Mouse (Mus musculus): ENCODE results near the gene Lpp. TPM values are rescaled to one million over a fixed set of nuclear protein-coding genes. Genes with fewer than 3 reads are reported as not detected.

Gene Lpp
- polyA plus RNA-seq, 1 experiment from 2014 or later: 42.6 TPM

GRCm38 (mm10) chr16:24846141-24846540 lies 452.8 kb downstream of the Lpp start:
- no peak overlapping the region for H3K27ac ChIP-seq
- peaks cover 24% of the 10 kb centered on the region for H3K4me1 ChIP-seq (replicated peaks)
- no peaks in the 10 kb centered on the region for H3K9me3 ChIP-seq (replicated peaks)
- H3K4me2 ChIP-seq: no peak overlapping the region
- 95% methylated on average over 1 of the region's 1 CpGs for WGBS
- no peak overlapping the region for H3K9ac ChIP-seq
- no peak overlapping the region for H3K4me3 ChIP-seq
- no peaks in the 10 kb centered on the region for H3K27me3 ChIP-seq
- no peak for ATAC-seq (replicated peaks; ENCODE audit: insufficient number of reproducible peaks, insufficient read depth, low FRiP score, low read depth)
- H3K36me3 ChIP-seq: no peaks in the 10 kb centered on the region

DNA sequence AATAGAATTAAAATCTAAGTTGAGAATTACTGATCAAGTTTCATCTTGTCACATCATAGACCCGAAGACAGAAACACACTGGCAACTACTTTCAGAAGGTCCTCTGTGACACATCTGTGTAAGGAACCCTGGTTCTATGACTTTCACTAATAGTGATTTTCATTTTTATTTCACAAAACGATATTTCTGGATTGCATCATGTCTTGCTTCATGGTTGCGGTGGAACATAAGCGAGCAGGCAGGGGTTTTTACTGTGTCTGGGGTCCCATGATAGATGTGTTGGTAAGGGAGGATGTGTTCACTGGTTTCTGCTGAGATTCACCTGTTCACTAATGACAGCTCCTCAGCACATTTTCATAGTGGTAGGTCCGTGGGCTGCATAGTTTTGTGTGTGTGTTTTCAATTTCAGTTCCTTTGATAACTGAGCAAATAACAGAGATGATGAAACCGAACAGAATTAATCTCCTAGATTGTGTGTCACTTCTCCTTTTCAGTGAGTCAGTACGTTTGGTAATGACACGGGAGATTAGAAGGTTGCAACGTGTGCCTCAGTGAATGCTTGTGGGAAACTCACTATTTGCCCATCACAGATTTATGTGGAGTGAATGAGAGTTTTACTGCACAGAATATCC lies 466.3 kb downstream of the Lpp start:
- H3K4me3 ChIP-seq: no peak overlapping the region
- no peaks in the 10 kb centered on the region for H3K27me3 ChIP-seq
- 81% methylated on average over 9 of the region's 9 CpGs for WGBS
- no peaks in the 10 kb centered on the region for H3K9me3 ChIP-seq (replicated peaks)
- no peak for ATAC-seq (replicated peaks; ENCODE audit: insufficient number of reproducible peaks, insufficient read depth, low FRiP score, low read depth)
- H3K4me1 ChIP-seq (replicated peaks): no peaks in the 10 kb centered on the region
- H3K36me3 ChIP-seq: no peaks in the 10 kb centered on the region
- no peak overlapping the region for H3K9ac ChIP-seq
- no peak overlapping the region for H3K27ac ChIP-seq
- H3K4me2 ChIP-seq: no peak overlapping the region

DNA sequence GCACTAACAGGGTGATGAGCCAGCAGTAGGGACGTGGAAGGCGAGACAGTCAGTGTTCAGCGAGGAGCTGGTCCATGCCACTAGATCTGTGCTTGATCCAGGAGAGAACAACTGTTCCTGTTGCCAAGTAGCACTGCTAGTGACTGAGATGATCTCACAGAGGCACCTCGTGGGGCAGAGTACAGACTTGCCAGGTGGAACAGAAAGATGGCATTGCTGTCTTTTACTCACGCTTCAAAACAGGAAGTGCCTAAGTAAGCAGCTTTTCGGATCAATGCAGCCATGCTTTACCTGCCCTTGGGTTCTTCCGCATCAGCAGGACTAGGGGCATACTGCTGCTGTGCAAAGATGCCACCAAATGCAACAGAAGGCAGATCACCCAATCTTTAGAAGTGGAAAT lies 467.1 kb downstream of the Lpp start:
- no peak for ATAC-seq (replicated peaks; ENCODE audit: insufficient number of reproducible peaks, insufficient read depth, low FRiP score, low read depth)
- H3K4me3 ChIP-seq: no peak overlapping the region
- H3K4me1 ChIP-seq (replicated peaks): no peaks in the 10 kb centered on the region
- H3K36me3 ChIP-seq: no peaks in the 10 kb centered on the region
- no peak overlapping the region for H3K27ac ChIP-seq
- 76% methylated on average over 7 of the region's 7 CpGs for WGBS
- H3K9ac ChIP-seq: no peak overlapping the region
- no peaks in the 10 kb centered on the region for H3K27me3 ChIP-seq
- H3K9me3 ChIP-seq (replicated peaks): no peaks in the 10 kb centered on the region
- H3K4me2 ChIP-seq: no peak overlapping the region

DNA sequence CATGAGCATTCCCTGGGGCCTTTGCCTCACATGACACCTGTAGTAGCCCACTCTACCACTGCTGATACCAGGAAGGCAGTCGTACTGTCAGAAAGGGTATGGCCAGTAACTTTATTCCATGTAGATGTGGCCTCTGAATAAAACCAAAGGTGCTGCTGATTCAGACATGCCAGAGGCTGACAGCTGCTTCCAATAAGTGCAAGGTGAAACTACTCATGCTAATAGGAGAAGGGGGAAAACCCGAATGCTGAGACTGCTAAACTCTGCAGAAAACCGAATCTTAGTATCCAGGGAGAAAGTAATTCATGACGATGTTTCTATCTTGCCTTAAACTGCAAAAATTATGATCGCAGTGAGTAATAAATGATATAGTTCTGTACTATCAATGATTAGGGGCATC lies 468.1 kb downstream of the Lpp start:
- Histone ChIP-seq H3K4me3 (no peak overlapping the region), H3K4me1 (replicated peaks) (no peaks in the 10 kb centered on the region), H3K36me3 (no peaks in the 10 kb centered on the region), H3K27me3 (no peaks in the 10 kb centered on the region), H3K9ac (no peak overlapping the region), H3K4me2 (no peak overlapping the region), H3K9me3 (replicated peaks) (no peaks in the 10 kb centered on the region), H3K27ac (no peak overlapping the region)
- 85% methylated on average over 5 of the region's 5 CpGs for WGBS
- no peak for ATAC-seq (replicated peaks; ENCODE audit: insufficient number of reproducible peaks, insufficient read depth, low FRiP score, low read depth)

GRCm38 (mm10) chr16:24874235-24874634 lies 480.9 kb downstream of the Lpp start:
- H3K9ac ChIP-seq: no peak overlapping the region

DNA sequence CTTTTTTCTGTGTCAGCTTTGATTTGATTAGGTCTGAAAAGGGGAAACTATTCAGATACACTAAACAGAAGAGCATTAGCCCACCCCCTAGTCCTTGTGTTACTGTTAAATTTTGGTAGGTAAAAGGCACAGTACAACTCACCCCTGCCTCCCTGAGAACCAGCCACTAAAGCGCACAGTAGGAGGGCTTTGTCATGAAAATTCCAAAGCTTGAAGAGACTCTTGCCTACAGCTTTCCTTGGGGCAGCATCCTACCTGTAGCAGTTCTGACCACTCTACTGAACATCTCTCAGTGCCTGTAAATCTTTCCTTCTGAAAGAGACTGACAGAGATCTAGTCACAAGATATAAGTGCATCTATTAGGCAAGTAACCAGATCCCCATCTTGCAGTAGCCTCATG lies 482.4 kb downstream of the Lpp start:
- H3K27ac ChIP-seq: no peak overlapping the region
- no peak for ATAC-seq (replicated peaks; ENCODE audit: insufficient number of reproducible peaks, insufficient read depth, low FRiP score, low read depth)
- peaks cover 5% of the 10 kb centered on the region for H3K36me3 ChIP-seq

More at GRCm38 (mm10) chr16:24874235-24874634, 480.9 kb downstream of the Lpp start:
- 59% methylated on average over 4 of the region's 4 CpGs for WGBS
- no peaks in the 10 kb centered on the region for H3K27me3 ChIP-seq
- ATAC-seq (replicated peaks; ENCODE audit: insufficient number of reproducible peaks, insufficient read depth, low FRiP score, low read depth): no peak
- peaks cover 5% of the 10 kb centered on the region for H3K36me3 ChIP-seq
- H3K27ac ChIP-seq: no peak overlapping the region
- H3K4me1 ChIP-seq (replicated peaks): peaks cover 7% of the 10 kb centered on the region
- H3K9me3 ChIP-seq (replicated peaks): peaks cover 10% of the 10 kb centered on the region
- H3K4me2 ChIP-seq: no peak overlapping the region
- no peak overlapping the region for H3K4me3 ChIP-seq

DNA sequence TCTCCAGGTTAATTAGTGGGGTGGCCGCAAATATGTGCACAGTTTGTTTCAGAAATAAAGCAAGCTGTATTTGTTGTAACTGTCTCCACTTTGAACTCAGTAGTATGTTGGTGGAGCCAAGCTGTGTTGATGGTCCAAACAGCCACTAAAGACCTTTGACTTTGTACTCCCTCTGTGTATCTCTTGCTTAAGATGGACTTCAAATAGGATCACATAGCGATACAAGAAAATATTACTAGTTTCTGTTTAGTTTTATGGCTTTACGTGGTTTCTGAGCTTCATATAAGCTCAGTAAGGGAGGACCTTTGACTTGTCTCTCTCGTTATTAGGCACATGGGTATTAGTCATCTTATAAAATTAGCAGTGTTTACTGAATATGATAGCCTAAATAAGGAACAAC lies 485.7 kb downstream of the Lpp start:
- Histone ChIP-seq H3K4me2 (no peak overlapping the region), H3K4me3 (no peak overlapping the region), H3K36me3 (no peaks in the 10 kb centered on the region), H3K27ac (no peak overlapping the region), H3K27me3 (no peaks in the 10 kb centered on the region), H3K4me1 (replicated peaks) (peaks cover 14% of the 10 kb centered on the region), H3K9ac (no peak overlapping the region), H3K9me3 (replicated peaks) (no peaks in the 10 kb centered on the region)
- no peak for ATAC-seq (replicated peaks; ENCODE audit: insufficient number of reproducible peaks, insufficient read depth, low FRiP score, low read depth)
- WGBS: 78% methylated on average over 4 of the region's 4 CpGs

More for the DNA sequence above, 482.4 kb downstream of the Lpp start:
- Histone ChIP-seq H3K4me3 (no peak overlapping the region), H3K9ac (no peak overlapping the region), H3K4me2 (no peak overlapping the region), H3K9me3 (replicated peaks) (peaks cover 10% of the 10 kb centered on the region), H3K4me1 (replicated peaks) (peaks cover 11% of the 10 kb centered on the region), H3K27me3 (no peaks in the 10 kb centered on the region)
- WGBS: 96% methylated on average over 1 of the region's 1 CpGs

- Histone ChIP-seq H3K36me3 (no peaks in the 10 kb centered on the region), H3K4me2 (no peak overlapping the region), H3K4me3 (no peak overlapping the region), H3K9me3 (replicated peaks) (no peaks in the 10 kb centered on the region), H3K9ac (no peak overlapping the region), H3K27ac (no peak overlapping the region), H3K27me3 (no peaks in the 10 kb centered on the region), H3K4me1 (replicated peaks) (peaks cover 14% of the 10 kb centered on the region)
- no peak for ATAC-seq (replicated peaks; ENCODE audit: insufficient number of reproducible peaks, insufficient read depth, low FRiP score, low read depth)
- WGBS: 51% methylated on average over 8 of the region's 8 CpGs
Measured at GRCm38 (mm10) chr16:24880698-24881097, 487.4 kb downstream of the Lpp start.

- H3K9me3 ChIP-seq (replicated peaks): no peaks in the 10 kb centered on the region
- peaks cover 25% of the 10 kb centered on the region for H3K4me1 ChIP-seq (replicated peaks)
- H3K27me3 ChIP-seq: no peaks in the 10 kb centered on the region
- H3K36me3 ChIP-seq: no peaks in the 10 kb centered on the region
- H3K27ac ChIP-seq: no peak overlapping the region
- H3K9ac ChIP-seq: no peak overlapping the region
- 81% methylated on average over 3 of the region's 3 CpGs for WGBS
- no peak overlapping the region for H3K4me3 ChIP-seq
- no peak for ATAC-seq (replicated peaks; ENCODE audit: insufficient number of reproducible peaks, insufficient read depth, low FRiP score, low read depth)
- H3K4me2 ChIP-seq: no peak overlapping the region
Measured at GRCm38 (mm10) chr16:24881981-24882775, 488.9 kb downstream of the Lpp start.

GRCm38 (mm10) chr16:24884017-24884416 lies 490.7 kb downstream of the Lpp start:
- ATAC-seq (replicated peaks; ENCODE audit: insufficient number of reproducible peaks, insufficient read depth, low FRiP score, low read depth): no peak
- Histone ChIP-seq H3K9ac (no peak overlapping the region), H3K9me3 (replicated peaks) (no peaks in the 10 kb centered on the region), H3K4me3 (no peak overlapping the region), H3K4me1 (replicated peaks) (peaks cover 21% of the 10 kb centered on the region), H3K27me3 (no peaks in the 10 kb centered on the region), H3K27ac (no peak overlapping the region), H3K4me2 (no peak overlapping the region), H3K36me3 (no peaks in the 10 kb centered on the region)

- Histone ChIP-seq H3K9ac (no peak overlapping the region), H3K9me3 (replicated peaks) (no peaks in the 10 kb centered on the region), H3K4me1 (replicated peaks) (peaks cover 20% of the 10 kb centered on the region), H3K4me2 (no peak overlapping the region), H3K36me3 (no peaks in the 10 kb centered on the region), H3K27ac (peak overlapping the region; percentile 66), H3K4me3 (no peak overlapping the region), H3K27me3 (no peaks in the 10 kb centered on the region)
- WGBS: 27% methylated on average over 3 of the region's 3 CpGs
- no peak for ATAC-seq (replicated peaks; ENCODE audit: insufficient number of reproducible peaks, insufficient read depth, low FRiP score, low read depth)
Measured at GRCm38 (mm10) chr16:24886346-24886745, 493.0 kb downstream of the Lpp start.

GRCm38 (mm10) chr16:24886943-24887342 lies 493.6 kb downstream of the Lpp start:
- no peak overlapping the region for H3K9ac ChIP-seq
- no peaks in the 10 kb centered on the region for H3K9me3 ChIP-seq (replicated peaks)
- peaks cover 25% of the 10 kb centered on the region for H3K4me1 ChIP-seq (replicated peaks)
- no peak for ATAC-seq (replicated peaks; ENCODE audit: insufficient number of reproducible peaks, insufficient read depth, low FRiP score, low read depth)
- peak overlapping the region; percentile 66; the same call in 1 of the 2 replicates for H3K27ac ChIP-seq
- no peaks in the 10 kb centered on the region for H3K36me3 ChIP-seq
- no peak overlapping the region for H3K4me3 ChIP-seq
- 55% methylated on average over 7 of the region's 7 CpGs for WGBS
- no peaks in the 10 kb centered on the region for H3K27me3 ChIP-seq
- no peak overlapping the region for H3K4me2 ChIP-seq

Measured in heart, embryonic 15.5 days (tissue).